Mouse (Mus musculus) forebrain, embryonic 13.5 days (tissue): ENCODE results near the gene Rhox1. TPM values are rescaled to one million over a fixed set of nuclear protein-coding genes. Genes with fewer than 3 reads are reported as not detected.

Experiments
- polyA plus RNA-seq: library from polyadenylated mRNA; unstranded; fragments of >200 nt; fragmentation: Nextera tagmentation; extraction: Ambion mirVana; gene quantifications from 2 replicates; pipeline ENCODE4 v1.2.1, GENCODE M21; 2015

Gene Rhox1
- polyA plus RNA-seq, 1 experiment from 2014 or later, result not detected

Other genes starting within 250 kb of the Rhox1 start
- gene Sept6, start 230.5 kb downstream of the Rhox1 start, polyA plus RNA-seq, result 41.9 and 49.5 TPM in 2 replicates
- gene Sowahd, start 173.4 kb downstream of the Rhox1 start, polyA plus RNA-seq, result not detected in 2 replicates
- gene Rpl39, start 136.9 kb downstream of the Rhox1 start, polyA plus RNA-seq, result 399 and 495 TPM in 2 replicates
- 32.1 and 34.5 TPM in 2 replicates for gene Upf3b, start 111.9 kb downstream of the Rhox1 start, polyA plus RNA-seq
- gene Nkap, start 95.5 kb downstream of the Rhox1 start, polyA plus RNA-seq, result 19.0 and 22.0 TPM in 2 replicates
- gene Akap14, start 53.4 kb downstream of the Rhox1 start, polyA plus RNA-seq, result 0.13 and 0.27 TPM in 2 replicates
- gene Ndufa1, start 31.1 kb downstream of the Rhox1 start, polyA plus RNA-seq, result 499 and 510 TPM in 2 replicates
- gene Rnf113a1, start 31.0 kb downstream of the Rhox1 start, polyA plus RNA-seq, result 13.6 and 14.4 TPM in 2 replicates
- gene Gm9, start 11.2 kb downstream of the Rhox1 start, polyA plus RNA-seq, result not detected in 2 replicates
- gene Rhox2a, start 22.7 kb upstream of the Rhox1 start, polyA plus RNA-seq, result not detected in 2 replicates
- gene Rhox3a, start 27.7 kb upstream of the Rhox1 start, polyA plus RNA-seq, result not detected in 2 replicates
- gene Rhox4a, start 43.1 kb upstream of the Rhox1 start, polyA plus RNA-seq, result not detected in 2 replicates
- gene Rhox3a2, start 157.8 kb upstream of the Rhox1 start, polyA plus RNA-seq, result not detected in 2 replicates
- gene Rhox4a2, start 168.6 kb upstream of the Rhox1 start, polyA plus RNA-seq, result not detected in 2 replicates
- not detected in 2 replicates for gene Rhox2b, start 189.8 kb upstream of the Rhox1 start, polyA plus RNA-seq
- gene Rhox4b, start 210.2 kb upstream of the Rhox1 start, polyA plus RNA-seq, result not detected in 2 replicates
- not detected in 2 replicates for gene Rhox2c, start 231.4 kb upstream of the Rhox1 start, polyA plus RNA-seq
- not detected in 2 replicates for gene Rhox3c, start 236.3 kb upstream of the Rhox1 start, polyA plus RNA-seq